Mouse (Mus musculus) MEL-GATA-1-ER (cell line): ENCODE data around the gene Rdm1.

ENCODE experiments used
- DNase-seq: peaks from one replicate; pipeline ENCODE4 v3.0.0-alpha.2; 2012; ENCODE audit warnings: low read depth; ENCODE audit errors: extremely low read depth

Gene Rdm1

GRCm38 (mm10) chr11:101680634-101681325 is 53.8 kb downstream of the Rdm1 start:
- no peak for DNase-seq

DNA sequence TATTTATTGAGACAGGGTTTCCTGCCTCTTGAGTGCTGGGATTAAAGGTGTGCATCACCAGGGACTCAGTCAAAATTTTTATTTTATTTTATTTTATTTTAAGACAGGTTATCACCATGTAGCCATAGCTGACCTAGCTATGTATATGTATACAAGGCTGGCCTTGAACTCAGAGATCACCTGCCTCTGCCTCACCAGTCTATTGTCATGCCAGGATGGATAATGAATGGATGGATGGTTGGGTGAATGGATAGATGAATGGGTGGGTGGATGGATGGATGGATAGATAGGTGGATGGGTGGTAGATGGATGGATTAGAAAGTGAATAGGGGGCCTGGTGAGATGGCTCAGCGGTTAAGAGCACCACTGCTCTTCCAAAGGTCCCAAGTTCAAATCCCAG is 55.0 kb downstream of the Rdm1 start:
- no peak for DNase-seq

DNA sequence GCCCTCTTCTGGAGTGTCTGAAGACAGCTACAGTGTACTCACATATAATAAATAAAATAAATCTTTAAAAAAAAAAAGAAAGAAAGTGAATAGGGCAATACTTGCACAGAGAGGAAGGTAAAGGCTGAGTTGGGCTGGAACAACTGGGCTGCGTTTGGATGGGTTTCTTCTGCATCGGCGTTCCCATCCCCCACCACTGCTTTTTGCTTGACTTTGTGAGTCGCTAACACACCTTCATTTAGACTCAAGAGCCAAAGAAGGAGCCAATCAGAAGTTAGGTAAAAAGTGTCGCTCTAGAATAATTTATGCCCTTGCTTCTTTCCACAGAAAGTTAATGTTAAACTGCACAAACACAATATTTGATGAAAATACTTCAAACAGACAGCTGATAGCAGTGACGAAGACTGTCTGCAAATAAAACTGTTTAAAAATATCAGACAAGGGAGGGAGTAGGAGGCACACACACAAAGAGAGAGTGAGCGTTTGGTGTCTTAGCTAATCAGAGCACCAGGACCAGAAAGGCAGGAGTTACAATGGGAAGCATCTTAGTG is 55.5 kb downstream of the Rdm1 start:
- DNase-seq: no peak
